Mouse (Mus musculus) ovary, postnatal 10 days (tissue): ENCODE results near the gene Pik3cg.

ENCODE experiments used
- DNase-seq: peaks from one replicate; pipeline ENCODE4 v3.0.0; 2022; ENCODE audit warnings: low spot score

Gene Pik3cg

GRCm38 (mm10) chr12:32143151-32143550, 65.3 kb downstream of the Pik3cg start:
- DNase-seq, result no peak

- no peak for DNase-seq
Measured at GRCm38 (mm10) chr12:32141766-32142165, 66.7 kb downstream of the Pik3cg start.

- no peak for DNase-seq
Measured at GRCm38 (mm10) chr12:32138831-32139230, 69.6 kb downstream of the Pik3cg start.

- DNase-seq, result no peak
Measured at GRCm38 (mm10) chr12:32138362-32138761, 70.1 kb downstream of the Pik3cg start.

GRCm38 (mm10) chr12:32137542-32137941, 70.9 kb downstream of the Pik3cg start:
- no peak for DNase-seq

GRCm38 (mm10) chr12:32127599-32128507, 80.6 kb downstream of the Pik3cg start:
- DNase-seq, result no peak

- DNase-seq, result no peak
Measured at GRCm38 (mm10) chr12:32127158-32127557, 81.3 kb downstream of the Pik3cg start.

GRCm38 (mm10) chr12:32124456-32124855, 84.0 kb downstream of the Pik3cg start:
- DNase-seq, result no peak

- DNase-seq, result no peak
Measured at GRCm38 (mm10) chr12:32124030-32124429, 84.4 kb downstream of the Pik3cg start.

- no peak for DNase-seq
Measured at GRCm38 (mm10) chr12:32123559-32123958, 84.9 kb downstream of the Pik3cg start.
